Mouse (Mus musculus) gastrocnemius, postnatal 25 days (tissue): ENCODE data around the gene 4930503E14Rik. TPM values are rescaled to one million over a fixed set of nuclear protein-coding genes. Genes with fewer than 3 reads are reported as not detected.
"Not testable (repeated sequence)": the region's sequence is repeated elsewhere in the genome, so short reads cannot be mapped to it uniquely, and the experiment has no call there.

Source experiments
- DNase-seq: peaks from one replicate; pipeline ENCODE4 v3.0.0; 2022
- long read RNA-seq, 2 experiments: library from polyadenylated mRNA; stranded (forward); transcript quantifications; one replicate each; pipeline ENCODE4 v2.0.0; 2021
- total RNA-seq, 2 experiments: library from RNA; stranded (reverse); gene quantifications; 1 replicate in 1 of 2; 2 replicates in 1 of 2; pipeline ENCODE4 v1.2.3; 2021

4930503E14Rik gene
- not detected for total RNA-seq
- long read RNA-seq, experiment 1, result 0 reads
- long read RNA-seq, experiment 2, result 0 reads

GRCm38 (mm10) chr14:44213154-44213553 lies at the start of gene 4930503E14Rik:
TSS of gene 4930503E14Rik (minus strand) at chr14:44213254.
- DNase-seq, result not testable (repeated sequence)

DNA sequence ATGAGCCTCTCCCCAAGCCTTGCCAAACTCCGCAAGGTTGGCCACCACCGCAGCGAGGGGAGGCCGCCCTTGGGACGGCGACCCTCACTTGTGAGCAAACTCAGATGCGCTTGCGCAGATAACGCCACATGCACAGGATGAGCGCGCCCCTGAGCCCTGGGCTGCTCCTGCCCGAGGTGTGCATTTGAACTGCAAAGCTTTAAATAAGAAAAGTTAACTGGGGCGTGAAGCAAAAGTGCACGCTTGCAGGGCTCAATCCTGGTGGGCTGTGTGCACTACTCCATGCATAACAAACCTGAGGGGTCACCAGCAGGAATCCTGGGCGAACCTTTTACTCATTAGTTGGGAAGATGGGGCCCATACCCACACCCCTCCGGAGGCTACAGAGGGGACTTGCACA lies 35.0 kb upstream of the 4930503E14Rik start:
- no peak for DNase-seq

GRCm38 (mm10) chr14:44197361-44197760 lies 15.7 kb downstream of the 4930503E14Rik start, which contains the start of gene Gm8212:
TSS of gene Gm8212 (plus strand) at chr14:44197661.
- not testable (repeated sequence) for DNase-seq

GRCm38 (mm10) chr14:44123551-44123950 lies 89.5 kb downstream of the 4930503E14Rik start, which contains the start of gene Gm3327:
TSS of gene Gm3327 (plus strand) at chr14:44123851.
- DNase-seq, result not testable (repeated sequence)

Other genes starting within 250 kb of the 4930503E14Rik start
- not detected for gene Ang6, start 211.0 kb downstream of the 4930503E14Rik start, total RNA-seq
- gene Ear2, start 110.6 kb downstream of the 4930503E14Rik start, total RNA-seq, result under 1 TPM in 1 of 2 experiments, not detected in 1; 0.40 TPM
- not detected for gene Gm3327, start 89.4 kb downstream of the 4930503E14Rik start, total RNA-seq
- gene Gm8212, start 15.6 kb downstream of the 4930503E14Rik start, total RNA-seq, result not detected
- not detected for gene Gm8220, start 72.3 kb upstream of the 4930503E14Rik start, total RNA-seq
- not detected for gene Gm5930, start 125.3 kb upstream of the 4930503E14Rik start, total RNA-seq
- gene Gm8229, start 152.1 kb upstream of the 4930503E14Rik start, total RNA-seq, result not detected
- gene Gm3371, start 197.4 kb upstream of the 4930503E14Rik start, total RNA-seq, result not detected
- not detected for gene Gm8232, start 220.4 kb upstream of the 4930503E14Rik start, total RNA-seq